Mouse (Mus musculus): Measurements from ENCODE around the gene Snd1.

- TF ChIP-seq CTCF (IDR thresholded peaks at IDR 0.05; ENCODE audit: low read depth) (no peak), EP300 (IDR thresholded peaks at IDR 0.05; ENCODE audit: low read depth) (no peak)
These were observed 378.7 kb downstream of the Snd1 start for GRCm38 (mm10) chr6:28853654-28854053.

All from liver, postnatal 0 days (tissue).